Mouse (Mus musculus): ENCODE results near the gene Sept6.

- TF ChIP-seq GATA2 (IDR thresholded peaks at IDR 0.05; ENCODE audit: borderline replicate concordance, low read depth, low read length) (no peak), CTCF (IDR thresholded peaks at IDR 0.05; ENCODE audit: low read depth, low read length) (no peak)
Measured at GRCm38 (mm10) chrX:36864609-36865328, 126.8 kb downstream of the Sept6 start.
